Mouse (Mus musculus) ES-E14 (cell line): Measurements from ENCODE around the gene Srsf11. TPM values are rescaled to one million over a fixed set of nuclear protein-coding genes. Genes with fewer than 3 reads are reported as not detected.

Source experiments
- DNase-seq: peaks from one replicate; pipeline ENCODE4 v3.0.0-alpha.2; 2013; ENCODE audit warnings: low read depth, low spot score
- H3K27ac ChIP-seq: 2 replicates; pipeline ENCODE4 v1.5.1; 2012; ENCODE audit warnings: low read depth, mild to moderate bottlenecking, low read length, moderate library complexity, mixed read lengths; ENCODE audit not compliant: poor library complexity, insufficient read depth, severe bottlenecking
- H3K36me3 ChIP-seq: 2 replicates; pipeline ENCODE4 v1.6.1; 2012; ENCODE audit warnings: mild to moderate bottlenecking, low read length, moderate library complexity, mixed read lengths; ENCODE audit not compliant: control insufficient read depth, poor library complexity, insufficient read depth, severe bottlenecking
- H3K4me1 ChIP-seq, 2 experiments: fragments of 150-350 bp in 1 of 2; sonication (generic) in 1 of 2; 2 replicates each; pipeline ENCODE4 v1.6.1; 2012; ENCODE audit warnings: low read length in 2 of 2, mild to moderate bottlenecking in 1 of 2, mixed read lengths in 1 of 2; ENCODE audit not compliant: control insufficient read depth in 2 of 2, insufficient read depth in 2 of 2, poor library complexity in 1 of 2
- H3K4me3 ChIP-seq, 2 experiments: fragments of 150-350 bp in 1 of 2; sonication (generic) in 1 of 2; 2 replicates each; pipeline ENCODE4 v1.5.1; 2012; ENCODE audit warnings: low read length in 2 of 2, low read depth in 1 of 2, mild to moderate bottlenecking in 1 of 2, mixed read lengths in 1 of 2; ENCODE audit not compliant: insufficient read depth in 1 of 2, poor library complexity in 1 of 2, severe bottlenecking in 1 of 2
- H3K9ac ChIP-seq: 2 replicates; pipeline ENCODE4 v1.6.1; 2012; ENCODE audit warnings: low read depth, mild to moderate bottlenecking, low read length, mixed read lengths; ENCODE audit not compliant: poor library complexity, insufficient read depth, severe bottlenecking
- H3K9me3 ChIP-seq: fragments of 150-350 bp; sonication (generic); 2 replicates; pipeline ENCODE4 v1.6.1; 2012; ENCODE audit warnings: low read depth, mild to moderate bottlenecking, low read length; ENCODE audit not compliant: control insufficient read depth, insufficient read depth
- CHD2 ChIP-seq: IDR thresholded peaks from 2 replicates; pipeline ENCODE4 v1.6.1; 2014; ENCODE audit warnings: mild to moderate bottlenecking, low read depth, low read length, inconsistent platforms
- HCFC1 ChIP-seq: IDR thresholded peaks from 2 replicates; pipeline ENCODE4 v1.6.1; 2012; ENCODE audit warnings: low read length, inconsistent platforms, borderline replicate concordance; ENCODE audit not compliant: insufficient read depth
- MAFK ChIP-seq: IDR thresholded peaks from 2 replicates; pipeline ENCODE4 v1.6.1; 2014; ENCODE audit warnings: mild to moderate bottlenecking, low read depth, low read length, inconsistent platforms; ENCODE audit not compliant: insufficient read depth
- ZC3H11A ChIP-seq: IDR thresholded peaks from 2 replicates; pipeline ENCODE4 v1.6.1; 2012; ENCODE audit warnings: low read depth, mild to moderate bottlenecking, inconsistent platforms, low read length, borderline replicate concordance
- ZNF384 ChIP-seq: IDR thresholded peaks from 2 replicates; pipeline ENCODE4 v1.6.1; 2012; ENCODE audit warnings: low read depth, low read length, inconsistent platforms
- in situ Hi-C, 2 experiments: fragments of 600-800 bp; cut with MboI; formaldehyde crosslinking; loops; one replicate each; pipeline ENCODE4 v1.15.1; 2025; ENCODE audit warnings: low sequenced_read_pairs in 2 of 2, inconsistent platforms in 1 of 2; ENCODE audit not compliant: unreplicated experiment in 2 of 2
- total RNA-seq: library from RNA; depleted of rRNA; stranded (reverse); fragments of 300-350 nt; gene quantifications from 2 replicates; pipeline ENCODE4 v1.2.3, GENCODE M21; 2012; rRNA removed

Gene Srsf11
- total RNA-seq, 1 experiment: 172 TPM

DNA sequence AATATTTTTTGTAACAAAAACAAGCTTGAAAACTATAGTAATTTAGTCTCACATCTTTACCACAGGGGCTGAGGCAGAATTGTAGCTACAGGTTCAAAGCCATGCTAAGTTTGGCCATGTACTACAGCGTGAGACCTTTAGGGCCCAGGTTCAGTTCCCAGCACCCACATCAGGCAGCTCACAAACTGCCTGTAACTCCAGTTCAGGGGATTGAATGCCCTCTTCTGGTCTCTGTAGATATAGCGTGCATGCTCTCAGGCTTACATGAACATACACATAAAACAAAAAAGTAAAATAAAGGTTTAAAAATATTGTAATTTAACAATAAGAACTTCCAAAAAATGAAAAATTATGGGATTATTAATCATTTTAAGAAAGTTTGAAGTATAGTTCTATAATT, 63.2 kb downstream of the Srsf11 start:
- no peak for TF ChIP-seq ZNF384
- no peak for TF ChIP-seq CHD2
- TF ChIP-seq HCFC1: no peak
- TF ChIP-seq MAFK: no peak
- H3K9me3 ChIP-seq: no peaks in the 10 kb centered on the region
- H3K4me3 ChIP-seq: no peak overlapping the region
- in situ Hi-C loops: no loop called here
- no peak overlapping the region for H3K27ac ChIP-seq
- DNase-seq: no peak
- no peak overlapping the region for H3K9ac ChIP-seq
- H3K4me1 ChIP-seq: no peaks in the 10 kb centered on the region
- peaks cover 4% of the 10 kb centered on the region; the same call in 1 of the 2 replicates for H3K36me3 ChIP-seq

DNA sequence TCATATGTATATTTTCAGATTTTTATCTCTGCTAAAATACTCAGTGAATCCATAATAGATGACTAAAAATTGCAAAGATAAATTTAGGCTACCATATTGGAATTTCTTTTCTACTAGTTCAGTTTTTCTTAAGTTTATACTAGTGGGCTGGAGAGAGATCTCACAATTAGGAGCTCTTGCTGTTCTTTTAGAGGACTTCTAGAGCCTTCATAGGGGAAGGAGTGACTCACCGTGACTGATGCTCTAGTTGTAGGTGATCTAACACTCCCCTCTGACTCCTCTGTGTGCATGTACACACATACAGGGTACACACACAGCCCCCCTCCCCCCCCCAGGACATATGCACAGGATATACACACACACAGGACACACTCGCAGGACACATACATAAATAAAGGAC, 65.3 kb downstream of the Srsf11 start:
- TF ChIP-seq CHD2 (no peak), ZC3H11A (no peak)
- Histone ChIP-seq H3K27ac (no peak overlapping the region), H3K9ac (no peak overlapping the region), H3K4me3 (no peak overlapping the region), H3K4me1 (no peaks in the 10 kb centered on the region), H3K36me3 (peaks cover 4% of the 10 kb centered on the region; the same call in 1 of the 2 replicates), H3K9me3 (no peaks in the 10 kb centered on the region)
- DNase-seq: no peak
- in situ Hi-C loops: no loop called here

Other genes starting within 250 kb of the Srsf11 start
- gene Cth, start 111.6 kb downstream of the Srsf11 start, total RNA-seq: 70.7 and 76.0 TPM in 2 replicates
- gene Ankrd13c, start 89.4 kb downstream of the Srsf11 start, total RNA-seq: 26.1 and 33.7 TPM in 2 replicates
- 28.3 and 42.5 TPM in 2 replicates for gene Lrrc40, start within 50 bp of the Srsf11 start, total RNA-seq